Mouse (Mus musculus) liver, adult 2 months (tissue): ENCODE measurements around the gene Phtf2. TPM values are rescaled to one million over a fixed set of nuclear protein-coding genes. Genes with fewer than 3 reads are reported as not detected.

Experiments used
- DNase-seq: peaks from one replicate; pipeline ENCODE4 v3.0.0-alpha.2; 2011; ENCODE audit warnings: low read depth, low spot score; ENCODE audit errors: extremely low read depth
- H3K27ac ChIP-seq: fragments of 200-500 bp; replicated peaks from 2 replicates; pipeline ENCODE4 v1.5.1; 2012; ENCODE audit warnings: low read depth, mild to moderate bottlenecking, control low read depth, inconsistent platforms, low read length; ENCODE audit not compliant: insufficient read depth
- H3K27me3 ChIP-seq: fragments of 200-500 bp; 2 replicates; pipeline ENCODE4 v1.6.1; 2012; ENCODE audit warnings: mild to moderate bottlenecking, moderate library complexity, low read length, inconsistent platforms; ENCODE audit not compliant: control insufficient read depth, insufficient read depth
- H3K36me3 ChIP-seq: fragments of 200-500 bp; 2 replicates; pipeline ENCODE4 v1.6.1; 2012; ENCODE audit warnings: low read length, inconsistent platforms; ENCODE audit not compliant: control insufficient read depth, insufficient read depth
- H3K4me1 ChIP-seq: fragments of 200-500 bp; 2 replicates; pipeline ENCODE4 v1.6.1; 2011; ENCODE audit warnings: low read length; ENCODE audit not compliant: control insufficient read depth, insufficient read depth
- H3K4me3 ChIP-seq: fragments of 200-500 bp; 2 replicates; pipeline ENCODE4 v1.5.1; 2011; ENCODE audit warnings: low read depth, mild to moderate bottlenecking, control low read depth, low read length, moderate library complexity; ENCODE audit not compliant: insufficient read depth
- H3K79me2 ChIP-seq: fragments of 200-500 bp; 2 replicates; pipeline ENCODE4 v1.6.1; 2012; ENCODE audit warnings: inconsistent platforms, mild to moderate bottlenecking, low read length, moderate library complexity; ENCODE audit not compliant: control insufficient read depth, insufficient read depth
- H3K9ac ChIP-seq: fragments of 200-500 bp; 2 replicates; pipeline ENCODE4 v1.6.1; 2012; ENCODE audit warnings: low read depth, mild to moderate bottlenecking, control low read depth, inconsistent platforms, low read length
- CTCF ChIP-seq: fragments of 200-500 bp; IDR thresholded peaks from 2 replicates; pipeline ENCODE4 v1.5.1; 2011; ENCODE audit warnings: low read depth, low read length, control low read depth
- POLR2A ChIP-seq: fragments of 200-500 bp; IDR thresholded peaks from 2 replicates; pipeline ENCODE4 v1.6.1; 2011; ENCODE audit warnings: low read length, control low read depth; ENCODE audit not compliant: insufficient read depth; ENCODE audit errors: extremely low read depth
- WGBS: fragments of 180-500 bp; shearing (Covaris S2); methylation state at CpG from one replicate; pipeline ENCODE4 v1.1.7; 2018; 5-methylcytosine and 5-hydroxymethylcytosine counted together
- polyA plus RNA-seq: library from polyadenylated mRNA; depleted of rRNA; stranded (reverse); fragments of >200 nt; gene quantifications from 2 replicates; pipeline ENCODE4 v1.2.3, GENCODE M21; 2012
- total RNA-seq: library from RNA; depleted of rRNA; stranded (reverse); fragments of >200 nt; gene quantifications from 2 replicates; pipeline ENCODE4 v1.2.3, GENCODE M21; 2014

Gene Phtf2
- total and polyA plus RNA-seq, 2 experiments = 1.2 to 6.2 TPM

DNA sequence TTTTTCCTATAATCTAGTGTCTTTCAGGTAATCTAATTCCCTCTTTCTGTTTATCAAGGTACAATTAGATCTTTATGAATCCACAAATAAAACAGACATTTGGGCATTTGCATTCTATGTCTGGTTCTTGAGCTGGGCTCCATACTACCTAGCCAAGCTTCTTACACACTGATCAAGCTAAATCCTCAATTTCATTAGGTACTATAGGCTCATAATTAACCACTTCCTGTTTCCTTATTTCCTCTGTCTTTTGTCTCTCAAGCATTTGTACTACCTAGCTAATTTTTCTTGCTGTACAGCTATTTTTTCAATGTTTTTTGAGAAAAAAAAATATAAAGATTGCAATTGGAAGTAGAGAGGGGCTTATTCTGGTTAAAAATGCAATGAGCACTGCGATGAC is 44.8 kb downstream of the Phtf2 start:
- Histone ChIP-seq H3K27me3 (no peaks in the 10 kb centered on the region), H3K36me3 (no peaks in the 10 kb centered on the region), H3K4me1 (no peaks in the 10 kb centered on the region), H3K79me2 (no peaks in the 10 kb centered on the region), H3K9ac (no peak overlapping the region), H3K27ac (no peak overlapping the region), H3K4me3 (no peak overlapping the region)
- DNase-seq = no peak
- TF ChIP-seq POLR2A (no peak), CTCF (no peak)
- 98% methylated on average over 1 of the region's 1 CpGs for WGBS

DNA sequence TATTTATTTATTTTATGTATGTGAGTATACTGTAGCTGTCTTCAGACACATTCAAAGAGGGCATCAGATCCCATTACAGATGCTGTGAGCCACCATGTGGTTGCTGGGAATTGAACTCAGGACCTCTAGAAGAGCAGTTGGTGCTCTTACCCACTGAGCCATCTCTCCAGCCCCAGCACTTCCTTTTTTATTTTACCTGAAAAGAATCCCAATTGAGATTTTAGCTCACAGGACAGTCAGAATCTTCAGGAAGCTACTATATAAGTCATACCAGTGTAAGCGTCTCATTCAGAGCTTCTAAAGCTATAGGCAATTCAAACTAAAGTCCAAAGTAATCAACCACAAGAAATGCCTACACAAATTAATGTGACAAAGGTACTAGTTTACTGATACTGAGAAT is 47.5 kb downstream of the Phtf2 start:
- Histone ChIP-seq H3K9ac (no peak overlapping the region), H3K27me3 (no peaks in the 10 kb centered on the region), H3K4me1 (peaks cover 2% of the 10 kb centered on the region), H3K4me3 (no peak overlapping the region), H3K36me3 (no peaks in the 10 kb centered on the region), H3K27ac (no peak overlapping the region), H3K79me2 (no peaks in the 10 kb centered on the region)
- WGBS = 92% methylated on average over 1 of the region's 1 CpGs
- TF ChIP-seq CTCF = no peak
- TF ChIP-seq POLR2A = no peak
- DNase-seq = no peak

DNA sequence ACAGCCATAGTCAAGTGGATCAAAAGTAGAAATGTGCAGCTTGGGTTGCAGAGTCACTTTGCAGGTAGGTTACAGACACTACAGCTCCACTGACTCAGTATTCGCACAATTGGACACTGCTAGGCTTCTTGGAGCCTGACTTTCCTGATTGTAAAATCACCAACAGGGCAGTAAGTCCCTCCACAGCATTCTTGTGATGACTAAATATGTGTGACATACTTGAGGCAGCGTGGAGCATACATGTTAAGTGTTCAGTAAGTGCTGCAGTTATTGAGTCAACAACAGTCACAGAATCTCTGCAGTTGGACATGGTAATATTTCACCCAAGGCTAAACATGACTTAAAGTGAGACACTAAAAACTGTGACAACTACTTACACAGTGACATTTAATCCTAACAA is 50.5 kb downstream of the Phtf2 start:
- H3K4me3 ChIP-seq = no peak overlapping the region
- 100% methylated on average over 2 of the region's 2 CpGs for WGBS
- H3K27ac ChIP-seq = no peak overlapping the region
- H3K9ac ChIP-seq = no peak overlapping the region
- no peaks in the 10 kb centered on the region for H3K27me3 ChIP-seq
- no peak for TF ChIP-seq CTCF
- TF ChIP-seq POLR2A = no peak
- no peaks in the 10 kb centered on the region for H3K36me3 ChIP-seq
- no peak for DNase-seq
- H3K79me2 ChIP-seq = no peaks in the 10 kb centered on the region
- H3K4me1 ChIP-seq = peaks cover 2% of the 10 kb centered on the region

DNA sequence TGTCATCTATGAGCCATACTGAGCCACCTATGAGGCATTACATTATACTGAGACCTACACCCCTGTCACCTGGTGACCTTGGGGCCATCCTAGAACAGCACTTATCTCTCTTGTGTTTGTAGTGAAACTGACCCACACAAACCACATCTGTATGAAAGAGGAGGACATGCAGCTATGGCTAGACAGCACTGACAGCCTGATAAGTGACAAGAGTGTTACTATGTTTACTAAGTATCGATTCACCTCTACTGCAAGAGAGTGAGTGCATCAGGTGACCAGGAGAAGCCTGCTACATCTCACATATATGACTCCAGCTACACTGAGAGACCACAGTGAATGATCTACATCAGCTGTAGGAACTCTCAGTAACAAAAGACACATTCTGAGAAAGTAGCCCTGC is 51.2 kb downstream of the Phtf2 start:
- no peak overlapping the region for H3K4me3 ChIP-seq
- H3K79me2 ChIP-seq = no peaks in the 10 kb centered on the region
- H3K36me3 ChIP-seq = no peaks in the 10 kb centered on the region
- no peak overlapping the region for H3K27ac ChIP-seq
- no peaks in the 10 kb centered on the region for H3K27me3 ChIP-seq
- peaks cover 2% of the 10 kb centered on the region for H3K4me1 ChIP-seq
- WGBS = 17% methylated on average over 1 of the region's 1 CpGs
- TF ChIP-seq POLR2A = no peak
- TF ChIP-seq CTCF = no peak
- H3K9ac ChIP-seq = no peak overlapping the region
- DNase-seq = peak; percentile 44

DNA sequence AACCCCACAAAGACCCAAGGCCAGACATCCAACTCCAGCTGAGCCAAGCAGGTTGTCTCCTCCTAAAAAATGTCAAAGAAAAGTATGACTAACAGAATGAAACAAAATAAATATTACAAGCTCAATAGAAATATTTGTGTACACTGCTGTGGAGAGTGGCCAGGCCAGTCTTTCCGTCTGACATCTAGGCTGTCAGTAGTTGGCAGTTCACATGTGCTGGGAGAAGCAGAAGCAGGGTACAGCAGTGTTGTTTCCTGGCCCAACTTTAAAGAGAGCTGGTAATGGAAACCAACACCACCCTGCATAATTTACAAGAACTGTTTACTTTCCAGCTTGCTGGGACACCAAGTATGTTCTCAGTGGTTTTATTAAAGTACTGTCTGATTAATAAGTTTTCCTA is 60.3 kb downstream of the Phtf2 start:
- Histone ChIP-seq H3K36me3 (no peaks in the 10 kb centered on the region), H3K79me2 (no peaks in the 10 kb centered on the region; the same call in 1 of the 2 replicates), H3K4me3 (no peak overlapping the region), H3K9ac (no peak overlapping the region), H3K27ac (no peak overlapping the region), H3K27me3 (no peaks in the 10 kb centered on the region), H3K4me1 (no peaks in the 10 kb centered on the region; the same call in 1 of the 2 replicates)
- 6% methylated on average over 1 of the region's 1 CpGs for WGBS
- TF ChIP-seq CTCF = no peak
- TF ChIP-seq POLR2A = no peak
- peak; percentile 34 for DNase-seq

DNA sequence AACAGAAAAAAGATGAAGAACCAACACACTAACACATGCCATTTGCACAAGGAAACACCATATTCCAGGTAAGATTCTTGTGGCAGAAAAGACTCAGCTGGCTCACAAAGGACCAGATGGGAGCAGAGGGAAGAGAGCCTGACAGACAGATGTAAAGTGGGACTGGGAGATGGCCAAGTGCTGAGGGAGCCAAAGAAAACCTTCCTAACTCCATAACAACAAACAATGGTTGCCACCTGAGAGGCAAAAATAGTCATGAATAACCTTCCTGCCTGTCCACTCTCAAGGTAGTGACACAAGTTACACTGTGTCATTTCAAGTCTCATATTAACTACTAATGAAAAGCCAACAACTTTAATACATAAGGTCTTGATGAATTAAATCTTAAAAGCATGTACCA is 60.8 kb downstream of the Phtf2 start:
- no peak overlapping the region for H3K4me3 ChIP-seq
- H3K79me2 ChIP-seq = no peaks in the 10 kb centered on the region; the same call in 1 of the 2 replicates
- H3K9ac ChIP-seq = no peak overlapping the region
- no peaks in the 10 kb centered on the region for H3K27me3 ChIP-seq
- no peaks in the 10 kb centered on the region; the same call in 1 of the 2 replicates for H3K4me1 ChIP-seq
- no peak for DNase-seq
- no peak overlapping the region for H3K27ac ChIP-seq
- TF ChIP-seq CTCF = no peak
- TF ChIP-seq POLR2A = no peak
- H3K36me3 ChIP-seq = no peaks in the 10 kb centered on the region
